Mouse (Mus musculus) heart, postnatal 4 days (tissue): ENCODE measurements around the gene Rtn3. TPM values are rescaled to one million over a fixed set of nuclear protein-coding genes. Genes with fewer than 3 reads are reported as not detected.

ENCODE experiments used
- DNase-seq: peaks from one replicate; pipeline ENCODE4 v3.0.0; 2021
- total RNA-seq, 2 experiments: library from RNA; stranded (reverse); gene quantifications; 2 replicates each; pipeline ENCODE4 v1.2.3; 2021

The Rtn3 gene
- total RNA-seq, 2 experiments from 2014 or later = 119 TPM

- no peak for DNase-seq
Observed at GRCm38 (mm10) chr19:7484076-7484475, 995 bp upstream of the Rtn3 start.

- no peak for DNase-seq
Observed at GRCm38 (mm10) chr19:7483512-7483882, 416 bp upstream of the Rtn3 start.

- DNase-seq = no peak
Observed at GRCm38 (mm10) chr19:7482266-7482598, 849 bp downstream of the Rtn3 start.

- peak; percentile 24 for DNase-seq
Observed at GRCm38 (mm10) chr19:7481541-7482265, 1.4 kb downstream of the Rtn3 start.

DNA sequence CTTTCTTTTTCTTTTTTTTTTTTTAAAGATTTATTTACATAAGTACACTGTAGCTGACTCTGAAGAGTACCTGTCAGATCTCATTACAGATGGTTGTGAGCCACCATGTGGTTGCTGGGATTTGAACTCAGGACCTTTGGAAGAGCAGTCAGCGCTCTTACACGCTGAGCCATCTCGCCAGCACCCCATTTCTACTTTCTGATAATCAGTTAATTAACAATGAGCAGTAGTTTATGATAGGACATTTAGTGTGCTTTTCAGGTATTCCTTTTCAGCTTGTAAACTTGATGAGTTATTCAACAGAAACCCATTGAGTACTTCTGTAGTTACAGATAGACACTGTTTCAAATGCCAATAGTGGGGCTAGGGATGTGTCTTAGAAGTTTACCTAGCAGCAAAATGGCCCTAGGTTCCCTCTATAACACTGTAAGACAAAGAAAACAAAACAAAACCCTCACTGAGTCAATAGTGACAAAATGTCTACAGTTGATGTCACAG lies 3.3 kb downstream of the Rtn3 start:
- DNase-seq = no peak

GRCm38 (mm10) chr19:7470643-7471042 lies 12.4 kb downstream of the Rtn3 start:
- no peak for DNase-seq

GRCm38 (mm10) chr19:7467915-7468314 lies 15.2 kb downstream of the Rtn3 start:
- DNase-seq = no peak

DNA sequence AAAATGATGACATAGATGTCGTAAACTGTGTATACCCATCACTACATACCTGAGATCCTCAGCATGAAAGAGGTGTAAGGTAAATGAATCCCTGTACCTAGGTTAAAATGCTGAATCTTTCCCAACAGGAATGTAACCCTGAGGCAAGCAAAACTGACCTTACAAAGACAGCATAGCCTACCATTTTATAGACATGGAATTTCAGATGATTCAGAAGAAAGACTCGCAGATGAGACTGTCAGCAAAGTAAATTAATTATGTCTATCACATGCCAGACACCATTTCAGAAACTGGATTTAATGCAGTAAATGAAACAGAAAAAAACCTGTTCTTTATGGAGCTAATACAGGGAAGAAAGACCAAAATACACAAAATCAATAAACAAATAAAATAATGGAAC lies 23.7 kb downstream of the Rtn3 start:
- DNase-seq = no peak

DNA sequence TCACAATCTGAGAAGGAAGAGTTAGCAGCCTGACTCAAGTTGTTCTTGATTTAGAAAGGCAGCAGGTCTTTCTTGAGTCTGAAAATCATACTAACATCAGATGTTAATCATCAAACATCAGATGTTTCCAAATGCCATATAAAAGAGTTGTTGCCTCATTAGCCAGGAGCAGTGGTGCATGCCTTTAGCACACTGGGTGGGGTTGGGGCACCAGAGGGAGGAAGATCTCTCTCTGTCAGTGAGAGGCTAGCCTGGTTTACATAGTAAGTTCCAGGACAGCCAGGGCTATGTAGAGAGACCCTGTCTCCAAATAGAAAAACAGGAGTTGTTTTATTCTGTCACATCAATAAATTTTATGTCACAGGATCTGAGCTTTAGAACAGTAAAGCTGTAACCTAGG lies 24.2 kb downstream of the Rtn3 start:
- DNase-seq = no peak

GRCm38 (mm10) chr19:7456803-7457202 lies 26.3 kb downstream of the Rtn3 start:
- DNase-seq = no peak

DNA sequence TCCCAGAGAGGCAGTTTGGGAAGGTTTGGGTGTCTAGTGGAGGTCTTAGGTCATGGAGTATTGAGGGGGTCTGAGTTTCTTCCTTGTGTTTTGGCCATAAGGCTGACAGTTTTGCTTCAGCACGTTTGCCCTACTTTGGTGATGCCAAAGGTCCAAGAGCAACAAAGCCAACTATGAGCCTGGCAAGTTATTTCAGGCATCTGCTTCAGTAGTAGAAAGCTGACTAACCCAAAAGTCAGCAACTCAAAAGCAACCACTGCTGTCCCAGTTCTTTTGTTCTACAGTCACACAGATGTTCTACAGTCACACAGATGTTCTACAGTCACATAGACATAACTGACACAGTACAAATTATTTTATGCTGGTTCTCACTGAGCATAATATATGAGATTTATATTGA lies 37.5 kb downstream of the Rtn3 start:
- no peak for DNase-seq

- DNase-seq = no peak
Observed at GRCm38 (mm10) chr19:7445105-7445504, 38.0 kb downstream of the Rtn3 start.

DNA sequence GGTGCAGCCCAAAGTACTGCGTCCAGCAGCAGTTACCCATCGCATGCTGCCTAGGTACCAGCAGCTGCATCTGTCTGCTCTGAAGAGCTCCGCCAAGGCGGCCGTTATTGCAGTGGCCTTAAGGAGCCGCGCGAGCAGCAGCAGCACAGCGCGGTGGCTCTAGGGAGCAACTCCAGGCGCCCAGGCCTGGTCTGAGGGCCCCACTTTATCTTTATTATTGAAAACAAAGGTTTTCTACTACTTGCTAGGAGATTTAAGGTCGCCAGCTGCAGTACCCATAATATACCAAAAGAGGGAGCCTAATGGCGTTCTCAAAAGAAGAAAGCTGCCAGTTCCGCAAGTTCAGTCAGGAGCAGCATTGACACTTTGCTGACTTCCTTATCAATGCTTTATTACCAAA lies 41.6 kb downstream of the Rtn3 start:
- DNase-seq = peak; percentile 75

DNA sequence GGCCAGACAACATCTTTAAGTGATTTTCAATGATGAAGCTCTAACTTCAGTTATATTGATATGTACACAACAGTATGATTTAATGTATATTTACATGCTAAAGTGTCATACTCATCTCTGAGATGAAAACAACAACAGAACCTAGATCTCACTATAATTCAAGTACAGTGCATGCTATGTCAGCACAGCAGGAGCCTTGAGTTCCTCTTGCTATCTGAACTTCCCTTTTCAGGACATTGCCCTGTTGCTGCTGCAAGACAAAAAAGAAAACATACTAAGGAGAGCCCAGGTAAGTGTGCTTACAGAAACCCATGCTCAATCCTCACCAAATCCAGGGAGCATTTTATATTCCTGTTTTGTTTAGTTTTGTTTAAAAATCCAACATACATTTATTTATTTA lies 44.8 kb downstream of the Rtn3 start:
- no peak for DNase-seq

DNA sequence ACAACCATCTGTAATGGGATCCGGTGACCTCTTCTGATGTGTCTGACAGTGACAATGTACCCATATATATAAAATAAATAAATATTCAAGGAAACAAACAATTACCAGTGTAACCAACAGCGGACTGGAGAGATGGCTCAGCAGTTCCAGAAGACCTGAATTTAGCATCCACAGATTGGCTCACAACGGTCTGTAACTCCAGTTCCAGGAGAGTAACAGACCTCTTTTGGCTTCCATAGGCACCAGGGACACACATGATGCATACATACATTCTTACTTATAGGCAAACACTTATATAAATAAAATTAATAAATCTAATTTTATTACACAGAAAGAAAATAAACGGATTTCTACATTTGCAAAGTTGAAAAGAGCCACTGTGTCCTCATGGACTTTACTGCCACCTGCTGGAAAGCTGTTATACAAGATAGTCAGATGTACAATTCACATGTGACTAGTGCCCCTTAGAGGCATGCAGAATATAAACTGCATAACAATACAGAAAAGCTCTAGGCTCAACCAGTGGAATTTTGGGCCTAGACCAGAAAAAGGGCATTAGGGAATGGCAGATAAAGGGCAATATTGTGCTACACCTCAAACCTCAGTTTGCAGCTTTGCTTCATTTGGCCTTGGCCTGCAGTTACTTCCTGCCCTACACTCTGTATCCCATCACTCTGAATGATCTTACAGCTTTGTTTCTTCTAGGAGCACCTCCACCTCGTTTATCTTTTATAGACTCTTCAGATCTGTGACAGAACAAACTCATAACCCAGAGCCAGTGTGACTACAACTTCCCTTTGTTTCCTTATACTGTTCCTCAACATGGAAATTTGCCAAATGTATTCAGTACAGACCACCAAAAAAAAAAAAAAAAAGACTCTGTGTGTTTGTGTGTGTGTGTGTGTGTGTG lies 46.8 kb downstream of the Rtn3 start:
- DNase-seq = peak; percentile 60

DNA sequence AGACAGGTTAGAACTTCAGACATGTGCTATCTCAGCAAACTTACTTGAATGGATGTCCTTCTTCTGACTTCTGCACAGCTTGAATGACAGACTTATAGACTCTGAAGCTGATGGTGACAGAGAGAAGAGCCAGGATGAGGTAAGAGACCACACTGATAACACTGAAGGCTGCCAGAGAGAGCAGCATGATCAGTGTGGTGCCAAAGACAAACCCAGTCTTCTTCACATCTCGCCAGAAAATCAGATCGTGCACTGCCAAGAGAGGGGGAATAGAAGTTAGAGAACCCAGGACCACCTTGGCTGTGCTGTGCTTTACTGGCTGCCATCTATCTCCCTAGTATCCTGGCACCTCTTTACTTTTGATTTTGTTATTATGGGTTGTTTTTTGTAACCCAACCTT lies 48.2 kb downstream of the Rtn3 start:
- DNase-seq = no peak

DNA sequence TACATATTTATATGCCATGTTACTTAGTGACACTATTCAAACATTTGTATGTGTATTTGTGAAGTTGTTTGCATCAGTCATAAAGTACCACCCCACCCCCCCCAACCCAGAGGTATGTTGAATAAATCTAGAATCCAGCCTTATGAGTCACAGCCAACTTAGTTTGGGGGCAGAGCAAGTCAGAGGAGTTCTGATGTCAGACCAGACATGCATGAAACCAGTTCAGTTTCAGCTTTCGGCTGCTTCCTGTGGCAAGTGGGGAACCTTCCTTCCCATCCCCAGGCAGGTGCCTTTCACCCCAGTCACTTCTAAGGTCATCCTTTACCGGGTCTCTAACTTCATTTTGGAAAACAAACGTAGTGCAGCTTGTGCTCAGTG lies 57.7 kb downstream of the Rtn3 start:
- no peak for DNase-seq

DNA sequence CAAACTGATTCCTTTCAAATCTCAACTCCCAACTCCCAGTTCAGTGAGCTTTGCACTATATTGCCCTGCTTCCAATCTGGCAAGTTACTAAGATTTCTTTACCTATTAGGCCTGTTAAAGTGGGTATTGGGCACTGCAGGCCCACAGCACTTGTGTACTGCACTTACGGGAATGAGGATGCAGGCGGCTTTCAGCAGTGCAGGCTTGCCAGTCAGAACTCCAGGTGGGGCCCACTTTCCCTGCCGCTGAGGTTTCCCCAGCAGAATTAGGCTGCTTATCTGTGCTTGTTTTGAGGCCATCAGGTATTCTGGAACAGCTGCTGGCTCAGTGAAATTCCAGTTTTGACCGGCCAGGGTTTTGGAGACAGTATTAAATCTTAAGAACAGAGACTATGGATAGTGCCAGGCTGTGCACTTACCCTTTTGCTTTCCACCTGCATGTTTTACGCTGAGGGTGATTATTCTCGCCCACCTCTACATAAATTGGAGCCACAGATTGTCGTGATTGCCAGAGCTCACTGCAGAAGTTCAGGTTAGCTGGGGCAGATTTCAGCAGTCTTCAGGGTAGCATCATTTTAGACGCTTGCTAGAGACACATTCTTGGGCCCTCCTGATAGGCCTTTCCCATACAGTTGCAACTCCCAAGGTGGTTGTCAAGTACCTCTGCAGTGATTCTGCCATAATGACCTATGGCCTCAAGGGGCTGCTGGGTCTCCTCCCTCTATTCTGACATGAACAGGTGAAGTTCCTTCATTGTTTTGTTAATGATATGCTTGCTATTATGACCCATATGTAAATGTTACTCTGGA lies 58.3 kb downstream of the Rtn3 start:
- DNase-seq = no peak

GRCm38 (mm10) chr19:7424131-7424530 lies 59.0 kb downstream of the Rtn3 start:
- DNase-seq = no peak

DNA sequence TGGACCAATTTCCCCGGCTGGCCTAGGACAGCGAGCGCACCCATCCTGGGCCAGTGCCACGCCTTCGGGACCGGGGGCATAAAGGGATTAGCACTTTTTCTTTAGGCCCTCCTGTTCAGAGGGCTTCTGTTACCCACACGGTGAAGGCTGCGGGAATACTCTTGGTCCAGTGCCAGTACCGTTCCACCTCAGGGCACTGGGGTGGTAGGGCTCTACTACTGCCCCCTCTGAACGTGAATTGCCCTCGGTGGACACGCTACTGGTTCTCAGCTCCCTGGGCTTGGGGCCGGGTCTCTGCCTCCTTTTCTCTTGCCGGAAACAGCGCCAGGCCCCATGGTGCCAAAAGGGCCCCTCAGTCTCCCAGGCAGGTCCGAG lies 59.4 kb downstream of the Rtn3 start:
- DNase-seq = no peak

GRCm38 (mm10) chr19:7423028-7423655 lies 59.9 kb downstream of the Rtn3 start:
- DNase-seq = peak; percentile 95

- no peak for DNase-seq
Observed at GRCm38 (mm10) chr19:7422656-7423027, 60.4 kb downstream of the Rtn3 start.
